In the genomic region with DNA sequence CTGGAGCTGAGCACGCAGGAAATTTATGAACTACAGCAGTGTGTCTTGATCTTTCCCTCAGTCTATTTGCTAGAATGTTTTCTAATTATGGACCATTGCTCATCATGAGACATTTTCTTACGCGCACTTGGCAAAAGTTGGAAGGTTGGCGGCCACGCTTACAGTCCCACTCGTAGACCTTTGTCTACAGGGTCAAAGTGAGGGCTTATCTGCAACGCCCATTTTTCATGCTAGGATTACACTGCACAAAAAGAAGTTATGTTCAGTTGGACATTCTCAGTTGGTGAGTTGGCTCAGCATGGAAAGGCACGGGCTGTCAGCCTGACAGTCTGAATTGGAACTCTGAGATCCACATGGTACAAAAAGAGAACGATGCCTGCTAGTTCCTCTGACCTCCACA, we compare ENCODE assay signal across 16 mouse cellular contexts.
"Had no signal": no experiment of that assay in that cellular context is flagged by ENCODE, and none has a peak within 500 bp of the region (broad histone marks: within the 10 kb centered on the region; RNA-seq: fewer than 3 reads in every experiment).

No protein-coding gene starts in this region.

- H3K27me3 ChIP-seq: neural tube, embryonic 12.5 days; neural tube, embryonic 13.5 days; neural tube, embryonic 15.5 days; stomach, embryonic 15.5 days had no signal

- H3K27ac ChIP-seq: neural tube, embryonic 12.5 days; neural tube, embryonic 13.5 days; neural tube, embryonic 15.5 days; stomach, embryonic 15.5 days; stomach, postnatal 0 days had no signal

- H3K4me3 ChIP-seq: neural tube, embryonic 12.5 days; neural tube, embryonic 13.5 days; neural tube, embryonic 15.5 days; stomach, embryonic 15.5 days had no signal

- H3K36me3 ChIP-seq: neural tube, embryonic 12.5 days; neural tube, embryonic 13.5 days; neural tube, embryonic 15.5 days; stomach, embryonic 15.5 days had no signal

- H3K4me1 ChIP-seq: neural tube, embryonic 12.5 days; neural tube, embryonic 13.5 days; neural tube, embryonic 15.5 days; stomach, embryonic 15.5 days had no signal

- H3K9me3 ChIP-seq: neural tube, embryonic 12.5 days; neural tube, embryonic 13.5 days; neural tube, embryonic 15.5 days; stomach, embryonic 15.5 days had no signal

- DNase-seq: right cerebral cortex, adult 18-20 months; right cerebral cortex, postnatal 14 days; right cerebral cortex, postnatal 25 days; right cerebral cortex, postnatal 4 days; spleen, adult 18-20 months; thymus, adult 18-20 months; thymus, adult 2 months; thymus, postnatal 14 days; thymus, postnatal 25 days; thymus, postnatal 36 days; thymus, postnatal 4 days had no signal
